Mouse (Mus musculus) liver, embryonic 14.5 days (tissue): ENCODE results near the gene Hsd17b12. TPM values are rescaled to one million over a fixed set of nuclear protein-coding genes. Genes with fewer than 3 reads are reported as not detected.
A peak's percentile ranks its signal among the peaks of the same experiment; 100 is the strongest.

Experiments
- ATAC-seq: fragments of 200-750 bp; cut with Nextera tagmentation; 2 replicates; pipeline ENCODE4 v1.8.0; 2017; ENCODE audit warnings: moderate number of reproducible peaks, mild to moderate bottlenecking, moderate library complexity; ENCODE audit not compliant: insufficient read depth
- DNase-seq, 3 experiments: peaks; one replicate each; pipeline ENCODE4 v3.0.0-alpha.2; 2012 to 2013; ENCODE audit warnings: low read depth in 3 of 3, low spot score in 3 of 3
- H3K27ac ChIP-seq: fragments of 300-500 bp; sonication (generic); 2 replicates; pipeline ENCODE4 v1.5.1; 2014; ENCODE audit warnings: moderate library complexity, mild to moderate bottlenecking, control low read depth, inconsistent platforms
- H3K27me3 ChIP-seq: fragments of 300-500 bp; sonication (generic); 2 replicates; pipeline ENCODE4 v1.6.1; 2014; ENCODE audit warnings: mild to moderate bottlenecking, low read length, moderate library complexity; ENCODE audit not compliant: control insufficient read depth, insufficient read depth
- H3K36me3 ChIP-seq: fragments of 300-500 bp; sonication (generic); replicated peaks from 2 replicates; pipeline ENCODE4 v1.6.1; 2014; ENCODE audit warnings: low read depth; ENCODE audit not compliant: control insufficient read depth, insufficient read depth
- H3K4me1 ChIP-seq, 2 experiments: fragments of 200-500 bp in 1 of 2; fragments of 300-500 bp in 1 of 2; sonication (generic) in 1 of 2; replicated peaks; 2 replicates each; pipeline ENCODE4 v1.6.1; 2012 to 2014; ENCODE audit warnings: antibody characterized with exemption in 1 of 2, inconsistent platforms in 1 of 2, low read length in 1 of 2; ENCODE audit not compliant: control insufficient read depth in 2 of 2, insufficient read depth in 2 of 2
- H3K4me2 ChIP-seq: fragments of 300-500 bp; sonication (generic); 2 replicates; pipeline ENCODE4 v1.6.1; 2014; ENCODE audit warnings: low read depth, mild to moderate bottlenecking, control low read depth, moderate library complexity
- H3K4me3 ChIP-seq, 2 experiments: fragments of 200-500 bp in 1 of 2; fragments of 300-500 bp in 1 of 2; sonication (generic) in 1 of 2; 2 replicates each; pipeline ENCODE4 v1.5.1; 2012 to 2014; ENCODE audit warnings: low read depth in 2 of 2, low read length in 2 of 2, mild to moderate bottlenecking in 2 of 2, control low read depth in 1 of 2, inconsistent platforms in 1 of 2, moderate library complexity in 1 of 2; ENCODE audit not compliant: insufficient read depth in 1 of 2
- H3K9ac ChIP-seq: fragments of 300-500 bp; sonication (generic); replicated peaks from 2 replicates; pipeline ENCODE4 v1.6.1; 2014; ENCODE audit warnings: mild to moderate bottlenecking, control low read depth, moderate library complexity
- H3K9me3 ChIP-seq: fragments of 300-500 bp; sonication (generic); 2 replicates; pipeline ENCODE4 v1.6.1; 2016; ENCODE audit warnings: low read length, mixed read lengths; ENCODE audit not compliant: control insufficient read depth
- CTCF ChIP-seq: IDR thresholded peaks from 2 replicates; pipeline ENCODE4 v1.5.1; 2016; ENCODE audit warnings: antibody characterized with exemption, low read depth, control low read depth
- EP300 ChIP-seq: IDR thresholded peaks from 2 replicates; pipeline ENCODE4 v1.6.1; 2016; ENCODE audit warnings: antibody characterized with exemption, low read depth
- WGBS: fragments of 180-500 bp; shearing (Covaris S2); extraction: QIAGEN DNeasy Blood & Tissue Kit; methylation state at CpG from one replicate; pipeline ENCODE4 v1.1.7; 2014; ENCODE audit not compliant: insufficient replicate concordance; 5-methylcytosine and 5-hydroxymethylcytosine counted together
- polyA plus RNA-seq, 2 experiments: library from polyadenylated mRNA; depleted of rRNA in 1 of 2; stranded (reverse) in 1 of 2; unstranded in 1 of 2; fragments of >200 nt; fragmentation: Nextera tagmentation in 1 of 2; extraction: Ambion mirVana in 1 of 2; gene quantifications; 2 replicates each; pipeline versions ENCODE4 v1.2.1 to v1.2.3; 2012 to 2014

Hsd17b12 gene
- polyA plus RNA-seq, 2 experiments, result 31.7 to 61.9 TPM

- 28% methylated on average over 6 of the region's 6 CpGs for WGBS
- no peaks in the 10 kb centered on the region for H3K36me3 ChIP-seq
- ATAC-seq (no peak), DNase-seq (no peak)
- H3K9ac ChIP-seq, result no peak overlapping the region
- no peak overlapping the region for H3K27ac ChIP-seq
- no peaks in the 10 kb centered on the region for H3K27me3 ChIP-seq
- H3K9me3 ChIP-seq, result no peaks in the 10 kb centered on the region
- no peak overlapping the region for H3K4me3 ChIP-seq
- no peaks in the 10 kb centered on the region for H3K4me1 ChIP-seq
- TF ChIP-seq EP300 (no peak), CTCF (no peak)
- H3K4me2 ChIP-seq, result no peak overlapping the region
Measured at GRCm38 (mm10) chr2:94024637-94025036, 133.1 kb downstream of the Hsd17b12 start.

- TF ChIP-seq CTCF (no peak), EP300 (no peak)
- WGBS, result 6% methylated on average over 47 of the region's 47 CpGs
- H3K4me3 ChIP-seq, result peak within 1 kb of the TSS; percentile 66 to 83
- H3K9me3 ChIP-seq, result no peaks in the 10 kb centered on the region
- no peaks in the 10 kb centered on the region; the same call in 1 of the 2 replicates for H3K36me3 ChIP-seq
- DNase-seq, result peak; percentile 79 to 84 (median 81)
- peak within 1 kb of the TSS; percentile 75 for H3K4me2 ChIP-seq
- peak; percentile 98 for ATAC-seq
- H3K9ac ChIP-seq, result peak within 1 kb of the TSS; percentile 77
- H3K4me1 ChIP-seq, result peaks cover 0 to 8% of the 10 kb centered on the region in 2 experiments; a peak in 2 of 4 replicates
- H3K27me3 ChIP-seq, result no peaks in the 10 kb centered on the region; the same call in 1 of the 2 replicates
- no peak within 1 kb of the TSS for H3K27ac ChIP-seq
Measured at GRCm38 (mm10) chr2:94010335-94011291, 147.2 kb downstream of the Hsd17b12 start, which contains the start of gene Alkbh3. TSS of gene Alkbh3 (minus strand) at chr2:94010807.

- 4% methylated on average over 2 of the region's 2 CpGs for whole genome bisulfite sequencing
- 0 out of 2 replicates have a peak, but pooled peaks have one; percentile 31 for ATAC-seq
- DNase-seq, result peak; percentile 40 to 55 (median 47)
- no peak overlapping the region for H3K4me2 ChIP-seq
- H3K4me1 ChIP-seq, result no peaks in the 10 kb centered on the region
- no peaks in the 10 kb centered on the region for H3K9me3 ChIP-seq
- no peak overlapping the region for H3K9ac ChIP-seq
- no peak overlapping the region for H3K4me3 ChIP-seq
- H3K27me3 ChIP-seq, result no peaks in the 10 kb centered on the region
- TF ChIP-seq CTCF (peak; percentile 91), EP300 (no peak)
- no peak overlapping the region for H3K27ac ChIP-seq
- peaks cover 10% of the 10 kb centered on the region for H3K36me3 ChIP-seq
Measured at GRCm38 (mm10) chr2:94002331-94002730, 155.4 kb downstream of the Hsd17b12 start.

- no peaks in the 10 kb centered on the region for H3K9me3 ChIP-seq
- 68% methylated on average over 4 of the region's 4 CpGs for WGBS
- ATAC-seq, result no peak
- no peak overlapping the region for H3K4me2 ChIP-seq
- no peaks in the 10 kb centered on the region for H3K4me1 ChIP-seq
- H3K4me3 ChIP-seq, result no peak overlapping the region
- H3K36me3 ChIP-seq, result peaks cover 10% of the 10 kb centered on the region
- no peak for DNase-seq
- no peak overlapping the region for H3K27ac ChIP-seq
- H3K9ac ChIP-seq, result no peak overlapping the region
- TF ChIP-seq EP300, result no peak
- no peak for TF ChIP-seq CTCF
- no peaks in the 10 kb centered on the region for H3K27me3 ChIP-seq
Measured at GRCm38 (mm10) chr2:94001918-94002317, 155.8 kb downstream of the Hsd17b12 start.

- Histone ChIP-seq H3K27ac (no peak overlapping the region), H3K27me3 (no peaks in the 10 kb centered on the region), H3K4me3 (no peak overlapping the region), H3K9me3 (no peaks in the 10 kb centered on the region), H3K9ac (no peak overlapping the region), H3K36me3 (peaks cover 10% of the 10 kb centered on the region), H3K4me2 (no peak overlapping the region), H3K4me1 (no peaks in the 10 kb centered on the region)
- ATAC-seq, result no peak
- WGBS, result 73% methylated on average over 6 of the region's 6 CpGs
- DNase-seq, result no peak
- no peak for TF ChIP-seq CTCF
- TF ChIP-seq EP300, result no peak
Measured at GRCm38 (mm10) chr2:94001411-94001810, 156.4 kb downstream of the Hsd17b12 start.
